Mouse (Mus musculus): ENCODE results near the gene Slc38a1. TPM values are rescaled to one million over a fixed set of nuclear protein-coding genes. Genes with fewer than 3 reads are reported as not detected.

The Slc38a1 gene
- polyA plus RNA-seq (2015; fragmentation: Nextera tagmentation; extraction: Ambion mirVana), result 56.4 and 62.0 TPM in 2 replicates

GRCm38 (mm10) chr15:96642436-96643405 is at the start of gene Slc38a1:
Slc38a1 (minus strand) TSS chr15:96642913.
- peak within 1 kb of the TSS; percentile 81 for H3K9ac ChIP-seq
- peak within 1 kb of the TSS; percentile 96 for H3K27ac ChIP-seq
- H3K4me3 ChIP-seq, result peak within 1 kb of the TSS; percentile 79
- H3K9me3 ChIP-seq, result no peaks in the 10 kb centered on the region
- H3K4me1 ChIP-seq, result peaks cover 25% of the 10 kb centered on the region; the same call in 1 of the 2 replicates
- H3K4me2 ChIP-seq, result peak within 1 kb of the TSS; percentile 93
- peak; percentile 75 for ATAC-seq (ENCODE audit: borderline replicate concordance, extremely low read depth, low FRiP score, low TSS enrichment)
- peaks cover 13% of the 10 kb centered on the region; the same call in 1 of the 2 replicates for H3K27me3 ChIP-seq
- under 1% methylated on average over 48 of the region's 70 CpGs for WGBS
- no peaks in the 10 kb centered on the region for H3K36me3 ChIP-seq

- Histone ChIP-seq H3K27me3 (no peaks in the 10 kb centered on the region), H3K4me3 (no peak overlapping the region), H3K4me1 (peaks cover 43% of the 10 kb centered on the region), H3K36me3 (peaks cover 76% of the 10 kb centered on the region), H3K4me2 (no peak overlapping the region), H3K27ac (0 out of 2 replicates have a peak overlapping the region, but pooled peaks have one; percentile 3), H3K9ac (no peak overlapping the region), H3K9me3 (no peaks in the 10 kb centered on the region)
- no peak for ATAC-seq (ENCODE audit: borderline replicate concordance, extremely low read depth, low FRiP score, low TSS enrichment)
- 89% methylated on average over 11 of the region's 11 CpGs for WGBS
Measured at GRCm38 (mm10) chr15:96692401-96692800, 49.7 kb upstream of the Slc38a1 start.

- Histone ChIP-seq H3K9me3 (no peaks in the 10 kb centered on the region), H3K27me3 (no peaks in the 10 kb centered on the region), H3K4me2 (no peak overlapping the region), H3K4me1 (peaks cover 33% of the 10 kb centered on the region), H3K4me3 (no peak overlapping the region), H3K9ac (no peak overlapping the region), H3K27ac (no peak overlapping the region), H3K36me3 (peaks cover 83% of the 10 kb centered on the region)
- ATAC-seq (ENCODE audit: borderline replicate concordance, extremely low read depth, low FRiP score, low TSS enrichment), result no peak
- WGBS, result 88% methylated on average over 15 of the region's 15 CpGs
Measured at GRCm38 (mm10) chr15:96691381-96691780, 48.7 kb upstream of the Slc38a1 start.

- Histone ChIP-seq H3K27me3 (no peaks in the 10 kb centered on the region), H3K27ac (no peak overlapping the region), H3K9ac (no peak overlapping the region), H3K36me3 (peaks cover 83% of the 10 kb centered on the region), H3K4me2 (no peak overlapping the region), H3K9me3 (no peaks in the 10 kb centered on the region), H3K4me1 (peaks cover 27% of the 10 kb centered on the region), H3K4me3 (no peak overlapping the region)
- 89% methylated on average over 13 of the region's 13 CpGs for WGBS
- ATAC-seq (ENCODE audit: borderline replicate concordance, extremely low read depth, low FRiP score, low TSS enrichment), result no peak
Measured at GRCm38 (mm10) chr15:96690829-96691228, 48.1 kb upstream of the Slc38a1 start.

- no peak overlapping the region for H3K9ac ChIP-seq
- no peak for ATAC-seq (ENCODE audit: borderline replicate concordance, extremely low read depth, low FRiP score, low TSS enrichment)
- no peak overlapping the region for H3K4me2 ChIP-seq
- peaks cover 18% of the 10 kb centered on the region for H3K4me1 ChIP-seq
- no peak overlapping the region for H3K27ac ChIP-seq
- no peaks in the 10 kb centered on the region for H3K27me3 ChIP-seq
- H3K4me3 ChIP-seq, result no peak overlapping the region
- no peaks in the 10 kb centered on the region for H3K9me3 ChIP-seq
- WGBS, result 75% methylated on average over 9 of the region's 9 CpGs
- H3K36me3 ChIP-seq, result peaks cover 77% of the 10 kb centered on the region
Measured at GRCm38 (mm10) chr15:96689919-96690318, 47.2 kb upstream of the Slc38a1 start.

GRCm38 (mm10) chr15:96688784-96689318 is 46.1 kb upstream of the Slc38a1 start:
- H3K4me1 ChIP-seq, result peaks cover 16% of the 10 kb centered on the region
- 85% methylated on average over 12 of the region's 12 CpGs for WGBS
- no peak overlapping the region for H3K9ac ChIP-seq
- H3K27me3 ChIP-seq, result no peaks in the 10 kb centered on the region
- no peaks in the 10 kb centered on the region for H3K9me3 ChIP-seq
- H3K36me3 ChIP-seq, result peaks cover 66% of the 10 kb centered on the region
- ATAC-seq (ENCODE audit: borderline replicate concordance, extremely low read depth, low FRiP score, low TSS enrichment), result no peak
- H3K4me3 ChIP-seq, result no peak overlapping the region
- H3K4me2 ChIP-seq, result no peak overlapping the region
- H3K27ac ChIP-seq, result no peak overlapping the region

- no peak overlapping the region for H3K9ac ChIP-seq
- H3K4me2 ChIP-seq, result no peak overlapping the region
- H3K4me3 ChIP-seq, result no peak overlapping the region
- H3K27me3 ChIP-seq, result no peaks in the 10 kb centered on the region
- ATAC-seq (ENCODE audit: borderline replicate concordance, extremely low read depth, low FRiP score, low TSS enrichment), result no peak
- peaks cover 58% of the 10 kb centered on the region for H3K36me3 ChIP-seq
- peaks cover 11% of the 10 kb centered on the region; the same call in 1 of the 2 replicates for H3K4me1 ChIP-seq
- H3K27ac ChIP-seq, result no peak overlapping the region
- H3K9me3 ChIP-seq, result no peaks in the 10 kb centered on the region
- WGBS, result 78% methylated on average over 6 of the region's 6 CpGs
Measured at GRCm38 (mm10) chr15:96688036-96688435, 45.3 kb upstream of the Slc38a1 start.

- peaks cover 11% of the 10 kb centered on the region; the same call in 1 of the 2 replicates for H3K4me1 ChIP-seq
- no peak for ATAC-seq (ENCODE audit: borderline replicate concordance, extremely low read depth, low FRiP score, low TSS enrichment)
Measured at GRCm38 (mm10) chr15:96687366-96687765, 44.7 kb upstream of the Slc38a1 start.

GRCm38 (mm10) chr15:96686201-96687159 is 43.8 kb upstream of the Slc38a1 start:
- no peak overlapping the region for H3K9ac ChIP-seq
- no peak for ATAC-seq (ENCODE audit: borderline replicate concordance, extremely low read depth, low FRiP score, low TSS enrichment)
- H3K27me3 ChIP-seq, result no peaks in the 10 kb centered on the region
- no peak overlapping the region for H3K27ac ChIP-seq
- H3K9me3 ChIP-seq, result no peaks in the 10 kb centered on the region
- WGBS, result 77% methylated on average over 9 of the region's 9 CpGs
- no peak overlapping the region for H3K4me2 ChIP-seq
- H3K4me1 ChIP-seq, result peaks cover 11% of the 10 kb centered on the region; the same call in 1 of the 2 replicates
- peaks cover 42% of the 10 kb centered on the region for H3K36me3 ChIP-seq
- no peak overlapping the region for H3K4me3 ChIP-seq

More at GRCm38 (mm10) chr15:96687366-96687765, 44.7 kb upstream of the Slc38a1 start:
- H3K9me3 ChIP-seq, result no peaks in the 10 kb centered on the region
- H3K4me2 ChIP-seq, result no peak overlapping the region
- H3K4me3 ChIP-seq, result no peak overlapping the region
- H3K27me3 ChIP-seq, result no peaks in the 10 kb centered on the region
- 24% methylated on average over 1 of the region's 1 CpGs for WGBS
- no peak overlapping the region for H3K27ac ChIP-seq
- peaks cover 51% of the 10 kb centered on the region for H3K36me3 ChIP-seq
- no peak overlapping the region for H3K9ac ChIP-seq

GRCm38 (mm10) chr15:96685273-96685672 is 42.6 kb upstream of the Slc38a1 start:
- Histone ChIP-seq H3K4me2 (no peak overlapping the region), H3K9me3 (no peaks in the 10 kb centered on the region), H3K27me3 (no peaks in the 10 kb centered on the region), H3K36me3 (peaks cover 30% of the 10 kb centered on the region), H3K27ac (no peak overlapping the region), H3K4me3 (no peak overlapping the region), H3K9ac (no peak overlapping the region), H3K4me1 (peaks cover 11% of the 10 kb centered on the region; the same call in 1 of the 2 replicates)
- no peak for ATAC-seq (ENCODE audit: borderline replicate concordance, extremely low read depth, low FRiP score, low TSS enrichment)
- 56% methylated on average over 6 of the region's 6 CpGs for WGBS

Data from lung, embryonic 15.5 days (tissue).